ENCODE assay signal across 15 mouse cellular contexts in the genomic region with DNA sequence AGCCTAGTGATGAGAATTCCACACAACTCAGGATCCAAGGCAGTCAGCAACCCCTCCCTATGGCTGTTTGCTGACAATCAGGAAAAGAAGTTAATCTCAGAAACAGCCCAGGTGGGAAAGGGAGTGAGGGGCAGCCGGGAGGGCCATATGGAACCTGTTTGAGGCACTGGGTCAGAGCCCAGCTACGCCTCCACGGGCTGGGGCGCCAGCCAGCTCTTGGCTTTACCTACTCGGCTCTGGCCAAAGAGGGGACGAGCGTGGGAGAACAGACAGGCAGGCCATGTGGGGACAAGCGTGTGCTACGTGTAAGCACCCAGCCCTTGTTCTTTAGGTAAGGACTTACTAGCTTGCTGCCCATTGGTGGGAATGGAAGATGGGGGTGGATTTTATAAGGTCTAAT.
DNase-seq lines count a peak whose midpoint lies in the region; ATAC-seq and TF ChIP-seq lines count a peak whose summit lies in the region.
"Had no signal": no experiment of that assay in that cellular context is flagged by ENCODE, and none has a peak within 500 bp of the region (broad histone marks: within the 10 kb centered on the region; RNA-seq: fewer than 3 reads in every experiment).

No protein-coding gene starts in this region.

- H3K27ac ChIP-seq in heart, embryonic 12.5 days (ENCODE audit: poor library complexity, severe bottlenecking): no peak overlapping the region
- no peak overlapping the region for H3K27ac ChIP-seq in stomach, embryonic 15.5 days
- no peak overlapping the region for H3K27ac ChIP-seq in stomach, postnatal 0 days (replicated peaks)
- H3K27ac ChIP-seq: forebrain, embryonic 15.5 days; hindbrain, postnatal 0 days; neural tube, embryonic 13.5 days had no signal

- peak; percentile 22 for DNase-seq in heart, adult 8-10 months (ENCODE audit: low spot score)
- DNase-seq in stomach, postnatal 0 days (ENCODE audit: low spot score): no peak
- peak; percentile 82 to 91 for DNase-seq in cerebellum, postnatal 36 days
- no peak for DNase-seq in MN1 (ENCODE audit: low spot score)
- no peak for DNase-seq in embryo, embryonic 11 days
- DNase-seq: kidney, adult 8-10 months; layer of hippocampus, adult 9-11 months; liver, postnatal 0 days; thymus, adult 2 months had no signal

- no peaks in the 10 kb centered on the region for H3K9me3 ChIP-seq in heart, embryonic 12.5 days (replicated peaks)
- no peaks in the 10 kb centered on the region for H3K9me3 ChIP-seq in stomach, embryonic 15.5 days
- H3K9me3 ChIP-seq in stomach, postnatal 0 days (ENCODE audit: control insufficient read depth, low read length): no peaks in the 10 kb centered on the region
- H3K9me3 ChIP-seq: forebrain, embryonic 15.5 days; G1E; neural tube, embryonic 13.5 days had no signal

- H3K27me3 ChIP-seq in heart, embryonic 12.5 days (replicated peaks): peaks cover 16% of the 10 kb centered on the region; the same call in 1 of the 2 replicates
- no peaks in the 10 kb centered on the region for H3K27me3 ChIP-seq in stomach, embryonic 15.5 days (replicated peaks)
- H3K27me3 ChIP-seq in stomach, postnatal 0 days (ENCODE audit: control insufficient read depth, insufficient read depth, low read length): no peaks in the 10 kb centered on the region
- H3K27me3 ChIP-seq: forebrain, embryonic 15.5 days had no signal

- no peak overlapping the region for H3K4me3 ChIP-seq in heart, embryonic 12.5 days
- no peak overlapping the region for H3K4me3 ChIP-seq in stomach, embryonic 15.5 days (replicated peaks)
- no peak overlapping the region for H3K4me3 ChIP-seq in stomach, postnatal 0 days (ENCODE audit: low read depth, low read length)
- H3K4me3 ChIP-seq: forebrain, embryonic 15.5 days; neural tube, embryonic 13.5 days had no signal

- H3K9ac ChIP-seq in heart, embryonic 12.5 days: no peak overlapping the region
- H3K9ac ChIP-seq in stomach, embryonic 15.5 days: no peak overlapping the region
- H3K9ac ChIP-seq in stomach, postnatal 0 days (ENCODE audit: low read length): no peak overlapping the region
- H3K9ac ChIP-seq: forebrain, embryonic 15.5 days; liver, postnatal 0 days; neural tube, embryonic 13.5 days had no signal

- WGBS in heart, embryonic 12.5 days: 78% methylated on average over 9 of the region's 9 CpGs
- WGBS in stomach, embryonic 15.5 days: 69% methylated on average over 9 of the region's 9 CpGs
- 66% methylated on average over 9 of the region's 9 CpGs for WGBS in stomach, postnatal 0 days

- H3K4me1 ChIP-seq in heart, embryonic 12.5 days (replicated peaks): 0 out of 2 replicates have a peak, but pooled peaks cover 3% of the 10 kb centered on the region
- H3K4me1 ChIP-seq in stomach, embryonic 15.5 days: no peaks in the 10 kb centered on the region
- H3K4me1 ChIP-seq in stomach, postnatal 0 days (replicated peaks; ENCODE audit: control insufficient read depth, insufficient read depth): no peaks in the 10 kb centered on the region
- H3K4me1 ChIP-seq: forebrain, embryonic 15.5 days; neural tube, embryonic 13.5 days had no signal

- H3K36me3 ChIP-seq in heart, embryonic 12.5 days: no peaks in the 10 kb centered on the region
- H3K36me3 ChIP-seq in stomach, embryonic 15.5 days: no peaks in the 10 kb centered on the region
- no peaks in the 10 kb centered on the region for H3K36me3 ChIP-seq in stomach, postnatal 0 days (ENCODE audit: control insufficient read depth, insufficient read depth, low read length)
- H3K36me3 ChIP-seq: forebrain, embryonic 15.5 days; G1E; neural tube, embryonic 13.5 days had no signal

- TF ChIP-seq CTCF in stomach, postnatal 0 days (IDR thresholded peaks at IDR 0.05; ENCODE audit: low read depth): no peak

- H3K4me2 ChIP-seq in heart, embryonic 12.5 days: no peak overlapping the region
- H3K4me2 ChIP-seq in stomach, embryonic 15.5 days: no peak overlapping the region
- no peak overlapping the region for H3K4me2 ChIP-seq in stomach, postnatal 0 days (replicated peaks; ENCODE audit: low read depth)
- H3K4me2 ChIP-seq: forebrain, embryonic 15.5 days; neural tube, embryonic 13.5 days had no signal

- no peak for TF ChIP-seq EP300 in stomach, postnatal 0 days (optimal IDR thresholded peaks at IDR 0.05)

- no peak for ATAC-seq in heart, embryonic 12.5 days (ENCODE audit: insufficient number of reproducible peaks, low FRiP score)
- ATAC-seq in stomach, embryonic 15.5 days (ENCODE audit: insufficient read depth, low FRiP score, low read depth): peak; percentile 44; the same call in 1 of the 2 replicates
- ATAC-seq in stomach, postnatal 0 days (ENCODE audit: low FRiP score, low TSS enrichment): no peak
- ATAC-seq: forebrain, embryonic 15.5 days; hindbrain, postnatal 0 days; liver, postnatal 0 days had no signal

Comparison
In these comparisons a context has a peak if more than half of its experiments do, and no peak if none do; other contexts are left out.
1. DNase-seq: peak in heart, adult 8-10 months (single experiment) and cerebellum, postnatal 36 days (2 of 2); none in stomach, postnatal 0 days (single experiment), MN1 (single experiment) and embryo, embryonic 11 days (single experiment).